Mouse (Mus musculus) thymus, postnatal 4 days (tissue): Measurements from ENCODE around the gene Tmem52b.
A peak's percentile ranks its signal among the peaks of the same experiment; 100 is the strongest.

Source experiments
- DNase-seq: peaks from one replicate; pipeline ENCODE4 v3.0.0; 2021

Gene Tmem52b

DNA sequence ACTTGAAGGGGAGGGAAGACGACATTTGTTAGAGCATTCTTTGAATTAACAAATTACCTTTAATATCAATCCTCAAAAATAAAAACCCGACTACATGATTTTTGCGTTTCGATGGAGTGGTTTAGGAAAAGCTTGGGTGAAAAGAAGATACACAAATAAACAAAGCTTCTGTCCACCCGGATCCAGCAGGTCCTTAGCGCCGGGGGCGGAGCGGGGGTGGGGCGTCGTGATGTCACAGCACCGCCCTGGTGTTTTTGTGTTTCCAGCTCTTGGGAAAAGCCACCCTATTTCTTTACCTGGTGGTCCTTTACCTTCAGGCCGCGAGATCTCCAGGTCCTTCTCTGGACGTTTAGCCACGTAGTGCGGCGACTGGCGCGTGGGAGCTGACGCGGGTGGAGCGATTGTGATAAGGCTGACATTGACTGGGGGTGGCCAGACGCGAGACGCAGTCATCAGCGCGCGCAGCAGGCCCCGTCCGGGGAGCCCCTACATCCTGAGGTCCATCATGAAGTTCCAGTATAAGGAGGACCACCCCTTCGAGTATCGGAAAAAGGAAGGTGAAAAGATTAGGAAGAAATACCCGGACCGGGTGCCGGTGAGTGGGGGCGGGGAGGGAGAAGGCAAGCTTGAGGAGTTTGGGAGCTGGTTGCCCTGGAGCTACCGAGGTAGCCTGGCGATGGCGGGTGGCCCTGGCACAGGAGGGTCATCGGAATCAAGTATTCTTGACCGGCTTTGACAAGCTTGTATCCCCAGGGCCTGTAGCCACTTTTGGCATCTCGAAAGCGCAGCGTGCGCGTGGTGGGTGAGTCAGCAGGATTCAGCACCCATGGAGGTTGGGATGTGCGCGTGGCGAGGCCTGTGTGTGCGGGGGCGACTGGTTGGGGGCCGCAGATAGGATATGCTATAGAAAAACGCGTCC, 20.8 kb downstream of the Tmem52b start, which contains the start of gene Gabarapl1:
TSS of gene Gabarapl1 (plus strand) at position 219 of the 919 bp plus-strand sequence.
- peak; percentile 74 for DNase-seq

DNA sequence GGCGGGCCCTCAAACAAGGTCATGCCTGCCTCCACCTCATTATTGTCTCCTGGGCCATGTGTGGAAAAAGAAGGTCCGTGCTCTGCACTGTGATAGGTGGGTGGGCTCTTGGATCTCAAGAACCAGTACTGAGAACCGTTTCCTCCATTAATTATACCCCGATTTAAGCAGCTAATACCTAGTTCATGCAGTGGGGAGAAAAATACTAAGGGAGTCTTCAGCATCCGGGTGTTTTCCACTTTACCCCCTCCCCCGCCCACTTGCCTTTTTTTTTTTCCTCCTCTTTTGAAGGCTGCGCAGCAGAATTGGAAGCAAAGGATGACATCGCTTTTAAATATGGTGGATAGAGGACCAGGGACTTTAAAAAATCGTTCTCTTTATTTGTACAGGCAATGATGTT, 21.7 kb downstream of the Tmem52b start:
- peak; percentile 17 for DNase-seq

DNA sequence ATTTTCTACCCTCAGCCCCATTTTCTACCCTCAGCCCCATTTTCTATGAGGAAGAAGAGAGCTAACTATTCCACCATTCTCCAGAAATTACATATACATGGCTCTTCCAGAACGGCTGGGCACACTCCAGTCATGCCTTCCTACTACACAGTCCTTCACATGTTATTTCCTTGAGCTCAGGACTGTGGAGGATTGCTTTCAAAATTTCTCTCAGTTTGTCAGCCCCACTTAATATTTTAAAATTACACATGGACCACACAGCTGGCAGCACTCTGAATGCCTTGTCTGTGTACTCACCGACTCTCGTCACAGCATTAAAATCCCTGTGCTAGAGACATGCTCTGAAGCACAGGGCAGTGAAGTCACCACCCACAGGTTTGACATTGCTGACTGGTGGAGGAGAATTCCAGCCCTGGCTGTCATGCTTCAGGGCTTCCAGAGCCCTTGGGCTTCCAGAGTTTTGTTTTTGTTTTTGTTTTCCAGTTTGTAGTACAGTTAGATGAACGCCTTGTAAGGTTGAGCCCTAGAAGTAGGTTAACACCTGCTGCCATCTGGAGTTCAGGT, 22.4 kb downstream of the Tmem52b start:
- no peak for DNase-seq

DNA sequence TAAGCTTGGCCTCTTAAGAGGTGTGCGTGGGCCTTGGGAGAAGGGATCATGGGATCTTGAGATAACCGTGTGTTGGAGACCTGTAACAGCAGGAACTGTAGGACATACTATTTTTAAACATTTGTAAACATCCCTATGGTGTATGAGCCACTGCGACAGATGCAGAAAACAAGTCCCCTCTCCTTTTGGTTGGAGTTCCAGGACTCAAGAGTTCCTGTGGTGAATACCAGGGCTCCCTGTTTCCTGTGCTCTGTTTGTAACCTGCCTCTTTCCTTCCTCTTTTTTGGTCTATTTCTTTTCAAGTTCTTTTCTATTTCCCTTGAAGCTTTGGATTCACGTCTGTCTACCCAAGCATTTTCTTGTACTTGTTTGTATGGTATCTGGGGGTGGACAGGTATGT, 23.4 kb downstream of the Tmem52b start:
- DNase-seq = no peak

DNA sequence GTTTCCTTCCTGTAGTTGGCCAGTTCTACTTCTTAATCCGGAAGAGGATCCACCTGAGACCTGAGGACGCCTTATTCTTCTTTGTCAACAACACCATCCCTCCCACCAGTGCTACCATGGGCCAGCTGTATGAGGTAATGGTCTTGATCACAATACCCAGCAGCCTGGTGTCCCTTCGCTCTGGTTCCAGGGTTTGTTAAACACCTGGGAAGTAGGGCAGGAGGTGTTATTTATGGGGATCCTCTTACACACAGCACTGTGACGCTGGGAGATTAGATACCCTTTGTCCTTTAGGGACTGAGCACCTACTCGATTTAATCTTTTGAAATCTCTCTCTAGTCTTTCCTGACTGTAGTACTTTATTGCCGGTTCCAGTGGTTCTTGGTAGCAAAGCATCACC, 26.2 kb downstream of the Tmem52b start:
- no peak for DNase-seq

DNA sequence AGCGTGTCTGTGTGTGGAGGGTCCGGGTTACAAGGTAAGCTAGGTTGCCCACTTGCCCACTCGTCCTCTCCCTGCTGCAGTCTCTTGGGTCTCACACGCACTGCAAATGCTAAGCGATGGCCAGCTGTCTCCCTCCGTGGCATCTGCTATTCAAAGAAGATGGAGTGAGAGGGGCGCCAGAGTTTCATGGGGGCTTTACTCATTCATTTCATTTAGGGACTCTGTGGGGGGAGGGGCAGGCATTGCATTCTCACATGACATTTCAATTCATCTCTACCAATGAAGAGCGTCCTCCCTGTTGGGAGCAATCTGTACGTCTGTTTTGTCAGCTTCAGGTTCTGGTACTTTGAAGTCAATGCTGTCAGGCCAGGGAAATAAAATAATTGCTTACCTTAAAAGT, 29.6 kb downstream of the Tmem52b start:
- no peak for DNase-seq

DNA sequence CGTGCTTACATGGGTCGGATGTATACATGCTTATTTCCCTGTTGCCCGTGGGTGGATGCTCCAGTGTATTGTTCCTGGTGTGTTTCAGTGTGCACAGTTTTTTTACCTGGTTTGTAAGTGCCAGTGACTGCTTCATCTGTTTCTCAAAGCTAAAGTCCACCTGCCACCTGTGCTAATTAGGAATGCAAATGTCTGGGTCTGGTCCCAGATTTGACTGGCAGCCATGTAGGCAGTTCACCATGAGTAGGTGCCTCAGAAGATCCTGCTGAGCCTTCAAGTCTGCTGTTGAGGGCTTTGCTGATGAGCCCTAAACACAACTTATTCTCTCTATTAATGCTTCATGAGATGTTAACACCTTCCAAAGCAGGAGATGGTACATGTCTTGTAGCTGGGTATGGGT, 30.2 kb downstream of the Tmem52b start:
- DNase-seq = no peak

DNA sequence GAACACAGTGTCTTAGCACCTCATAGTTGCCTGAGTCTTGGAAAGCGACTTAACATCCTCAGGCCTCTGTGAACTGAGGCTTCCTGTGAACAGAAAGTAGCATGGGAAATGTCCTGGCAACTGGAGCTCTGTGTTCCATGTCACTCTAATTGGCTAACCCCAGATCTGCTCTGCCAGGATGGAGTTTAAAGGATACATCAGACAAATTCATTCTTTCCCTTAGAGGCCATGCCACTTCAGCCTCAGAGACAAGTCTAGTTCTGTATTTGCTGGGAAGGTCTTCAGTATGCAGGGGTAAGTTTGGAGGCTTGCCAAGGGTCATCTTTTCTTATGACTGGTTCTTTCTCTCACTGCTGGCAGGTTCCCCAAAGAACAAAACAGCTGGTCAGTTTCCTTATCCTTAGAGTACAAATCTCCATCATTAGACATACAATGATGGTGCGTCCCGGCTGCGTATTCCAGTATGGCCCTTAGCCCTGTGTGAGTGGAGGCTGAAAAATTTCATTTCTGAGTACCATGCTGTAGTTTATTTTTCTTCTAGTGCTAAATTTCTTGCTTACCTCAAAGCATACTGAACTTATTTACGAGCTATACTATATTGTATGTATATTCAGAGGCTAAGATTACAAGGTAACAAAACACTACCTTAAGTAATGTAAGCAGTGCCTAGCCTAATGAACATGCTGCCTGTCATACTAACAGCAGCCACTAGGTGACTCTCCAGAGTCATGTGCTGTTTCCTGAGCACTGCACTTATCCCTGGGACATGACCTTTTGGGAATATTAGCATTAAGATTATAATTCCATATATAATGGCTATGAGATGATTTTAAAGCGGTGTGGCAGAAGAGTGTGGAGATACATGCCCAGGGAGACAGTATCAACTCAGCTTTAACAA, 31.6 kb downstream of the Tmem52b start:
- peak; percentile 73 for DNase-seq

DNA sequence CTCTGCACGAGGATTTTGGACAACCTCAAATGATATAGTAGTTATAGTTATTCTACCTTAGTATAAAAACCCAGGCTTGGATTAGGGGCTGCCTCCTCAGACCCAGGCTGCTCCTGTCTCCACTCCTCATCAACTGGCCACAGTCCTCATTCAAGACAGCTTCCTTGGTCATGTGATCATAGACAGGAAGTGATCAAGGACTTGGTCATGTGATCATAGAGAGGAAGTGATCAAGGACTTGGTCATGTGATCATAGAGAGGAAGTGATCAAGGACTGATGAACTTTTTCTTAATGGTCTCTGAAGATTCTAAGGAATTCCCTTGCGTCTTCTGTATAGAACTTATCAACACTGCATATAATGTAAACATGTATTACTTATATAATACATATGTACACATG, 34.9 kb downstream of the Tmem52b start:
- DNase-seq = no peak

DNA sequence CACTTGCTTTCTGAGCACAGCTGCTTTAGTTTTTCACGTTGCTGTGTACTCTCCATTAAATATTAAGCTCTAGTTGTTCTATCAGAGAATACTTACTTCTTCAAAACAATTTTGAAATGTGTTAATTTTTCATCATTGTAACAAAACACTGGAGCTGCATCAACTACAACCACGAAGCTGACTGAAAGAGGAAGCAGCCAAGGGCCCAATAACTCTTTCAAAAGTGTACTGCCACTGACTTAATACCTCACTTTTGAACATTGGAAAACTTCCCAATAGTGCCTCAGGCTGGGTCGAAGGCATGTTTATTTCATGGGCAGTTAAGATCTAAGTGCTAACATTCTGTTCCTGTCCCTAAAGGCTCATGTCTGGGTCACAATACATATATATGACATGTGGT, 35.7 kb downstream of the Tmem52b start:
- no peak for DNase-seq

DNA sequence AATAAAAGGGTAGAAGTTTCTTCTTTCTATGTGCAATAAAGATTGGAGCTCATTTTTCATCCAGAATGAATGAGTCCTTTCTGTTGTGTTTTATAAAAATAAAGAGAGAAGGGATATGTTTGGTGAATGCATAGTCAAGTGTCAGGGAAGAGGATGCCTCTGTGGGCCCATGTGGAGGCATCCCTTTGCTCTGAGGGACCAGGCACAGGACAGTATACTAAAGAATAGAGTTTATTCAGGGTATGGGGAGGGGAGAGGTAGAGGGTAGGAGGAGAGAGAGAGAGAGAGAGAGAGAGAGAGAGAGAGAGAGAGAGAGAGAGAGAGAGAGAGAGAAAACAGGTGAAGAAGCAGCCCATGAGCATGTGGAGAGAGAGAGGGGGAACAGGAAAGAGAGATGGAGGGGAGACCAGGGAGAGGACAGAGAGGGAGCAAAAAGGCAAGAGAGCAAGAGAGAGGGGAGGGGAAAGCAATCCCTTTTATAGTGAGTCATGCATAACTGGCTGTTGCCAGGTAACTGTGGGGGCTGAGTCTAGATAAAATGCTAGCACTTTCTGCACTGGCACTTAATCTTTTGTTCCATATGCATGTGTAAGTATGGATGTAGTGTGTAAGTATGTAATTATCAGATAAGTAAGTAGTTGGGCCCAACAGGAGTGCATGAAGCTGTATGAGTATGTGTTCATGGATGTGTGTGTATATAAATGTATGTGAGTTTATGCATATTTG, 45.1 kb downstream of the Tmem52b start:
- no peak for DNase-seq

DNA sequence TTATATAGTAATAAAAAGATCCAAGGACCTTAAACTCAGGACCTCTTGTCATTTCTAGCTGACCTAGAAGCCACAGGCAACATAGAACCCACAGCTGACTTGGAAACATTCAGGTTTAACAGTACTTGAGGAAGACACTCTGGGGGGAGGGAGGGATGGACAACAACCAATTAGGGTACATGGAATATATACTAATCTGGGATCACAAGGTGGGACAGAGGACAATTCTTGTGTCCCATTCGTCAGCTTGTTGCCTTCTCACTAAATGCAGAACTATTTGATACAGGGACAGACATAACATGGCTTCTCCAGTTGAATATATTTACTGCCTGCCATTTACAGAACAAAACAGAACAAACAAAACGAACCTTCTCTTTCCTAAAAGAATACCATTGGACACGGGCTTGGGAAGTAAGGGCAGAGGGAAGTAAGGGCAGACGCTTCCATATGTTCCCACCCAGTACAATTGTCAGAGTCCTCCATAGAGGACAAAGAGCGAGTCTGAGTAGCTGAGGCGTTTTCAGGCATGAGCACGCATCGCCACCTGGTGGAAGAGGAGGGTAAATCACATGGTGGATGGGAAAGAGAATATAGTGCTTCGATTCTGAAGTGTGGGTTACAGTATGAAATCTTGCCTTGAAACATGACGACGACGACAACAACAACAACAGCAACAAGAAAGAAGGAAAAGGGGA, 46.7 kb downstream of the Tmem52b start:
- DNase-seq = peak; percentile 81

DNA sequence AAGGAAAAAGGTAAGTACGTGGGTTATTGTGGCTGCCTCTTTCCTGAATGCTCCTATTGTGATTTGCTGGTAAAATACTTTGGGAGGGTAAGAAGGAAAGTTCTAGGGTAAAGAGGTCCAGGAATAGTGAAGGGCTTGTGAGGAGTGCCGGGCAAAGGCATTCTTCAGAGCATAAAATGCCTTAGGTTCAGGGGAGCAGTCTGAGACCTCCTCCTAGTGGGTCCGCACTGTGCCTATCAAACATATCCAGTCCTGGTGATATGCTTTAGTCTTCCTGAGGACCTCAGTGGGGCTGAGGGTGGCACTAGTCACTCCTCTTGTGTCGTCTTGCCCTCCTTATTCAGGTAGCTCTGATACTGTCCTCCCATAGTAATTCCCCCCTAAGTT, 47.3 kb downstream of the Tmem52b start:
- no peak for DNase-seq

DNA sequence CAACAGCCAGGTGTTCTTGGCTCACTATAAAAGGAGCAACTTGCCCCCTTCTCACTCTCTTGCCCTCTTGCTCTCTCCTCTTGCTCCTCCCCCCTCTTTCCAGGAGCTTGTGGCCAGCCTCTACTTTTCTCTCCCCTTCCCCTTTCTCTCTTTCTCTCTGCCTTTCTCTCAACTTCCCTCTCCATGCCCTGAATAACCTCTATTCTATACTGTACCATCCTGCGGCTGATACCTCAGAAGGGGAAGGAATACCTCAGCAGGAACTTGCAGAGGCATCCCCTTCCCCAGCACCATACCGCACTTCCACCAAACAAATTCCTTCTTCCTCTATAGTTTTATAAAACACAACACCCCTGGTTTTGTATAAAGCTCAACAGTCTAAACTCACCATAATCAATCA, 52.9 kb downstream of the Tmem52b start:
- DNase-seq = no peak
